Mouse (Mus musculus): ENCODE results near the gene Hnrnpdl.

DNA sequence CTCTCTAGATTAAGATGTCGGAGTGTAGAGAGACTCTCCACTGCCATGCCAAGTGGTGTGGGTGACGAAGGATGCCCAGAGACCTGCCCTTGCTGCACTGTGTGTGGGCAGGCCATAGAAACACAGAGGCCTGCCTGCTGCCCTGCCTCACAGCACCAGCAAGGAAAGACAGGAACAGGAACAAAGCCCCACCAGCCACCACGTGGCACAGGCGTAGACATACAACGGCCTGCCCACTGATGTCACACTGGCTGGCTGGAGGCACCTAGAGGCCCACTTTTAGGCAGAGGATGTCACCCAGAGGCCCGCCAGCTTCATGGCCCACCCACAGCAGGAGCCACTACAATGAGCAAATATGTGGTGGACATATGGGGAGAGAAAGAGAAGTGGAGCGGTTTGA is 39.4 kb downstream of the Hnrnpdl start:
- TF ChIP-seq POLR2A (IDR thresholded peaks at IDR 0.05; ENCODE audit: insufficient read depth, low read depth, low read length) (no peak), CTCF (IDR thresholded peaks at IDR 0.05) (no peak), EP300 (IDR thresholded peaks at IDR 0.05; ENCODE audit: insufficient read depth, low read depth, low read length) (no peak)

Data from heart, adult 2 months (tissue).